Mouse (Mus musculus) thymus, adult 2 months (tissue): Measurements from ENCODE around the gene Tuba1b.

Experiments
- CTCF ChIP-seq: fragments of 200-500 bp; IDR thresholded peaks from 2 replicates; pipeline ENCODE4 v1.5.1; 2012; ENCODE audit warnings: mild to moderate bottlenecking, control low read depth, low read length, moderate library complexity, borderline replicate concordance; ENCODE audit not compliant: control insufficient read depth, poor library complexity, insufficient read depth; ENCODE audit errors: extremely low read depth
- POLR2A ChIP-seq: fragments of 200-500 bp; IDR thresholded peaks from 2 replicates; pipeline ENCODE4 v1.6.1; 2012; ENCODE audit warnings: mild to moderate bottlenecking, low read length, control low read depth, moderate library complexity; ENCODE audit not compliant: control insufficient read depth, poor library complexity, insufficient read depth; ENCODE audit errors: extremely low read depth

DNA sequence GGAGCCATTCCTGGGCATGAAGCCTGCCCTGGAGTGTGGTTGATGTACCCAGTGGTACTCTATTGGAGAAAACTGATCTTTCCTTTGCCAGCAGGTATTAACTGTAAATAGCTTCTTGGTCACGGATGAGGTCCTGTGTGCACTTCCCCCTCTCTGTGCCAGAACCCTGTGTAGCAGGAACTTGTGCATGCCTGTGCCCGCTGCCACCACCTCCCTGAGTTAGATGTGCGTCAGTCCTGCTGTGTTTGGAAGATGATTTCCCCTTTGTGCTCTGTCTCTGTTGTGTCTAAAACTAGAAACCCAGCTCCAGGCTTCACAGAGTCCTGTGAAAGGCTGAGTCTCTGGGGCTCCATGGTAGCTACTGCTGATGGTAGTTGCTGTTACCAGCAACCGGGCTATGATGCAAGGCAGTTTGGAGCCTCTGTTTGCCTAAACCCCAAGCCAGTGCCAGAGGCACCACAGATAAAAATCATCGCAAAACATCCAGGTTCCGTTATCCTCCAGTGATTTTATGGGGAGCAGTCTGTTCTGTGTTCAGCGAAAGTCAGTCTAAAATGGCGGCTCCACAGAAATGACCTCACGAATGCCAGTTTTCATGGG lies 38.8 kb upstream of the Tuba1b start:
- TF ChIP-seq CTCF: no peak
- no peak for TF ChIP-seq POLR2A
